Comparison of ENCODE assay signal across 23 mouse cellular contexts in the genomic region with DNA sequence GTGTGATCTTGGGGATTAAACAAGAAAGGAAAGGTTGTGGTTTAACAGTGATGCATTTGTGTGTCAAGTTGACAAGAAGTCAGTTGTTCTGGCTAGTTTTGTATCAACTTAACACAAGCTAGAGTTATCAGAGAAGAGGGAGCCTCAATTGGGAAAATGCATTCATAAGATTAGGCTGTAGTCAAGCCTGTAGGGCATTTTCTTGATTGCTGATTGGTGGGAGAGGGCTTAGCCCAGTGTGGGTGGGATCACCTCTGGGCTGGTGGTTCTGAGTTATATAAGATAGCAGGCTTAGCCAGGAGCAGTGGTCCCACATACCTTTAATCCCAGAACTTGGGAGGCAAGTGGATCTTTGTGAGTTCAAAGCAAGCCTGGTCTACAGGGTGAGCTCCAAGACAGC. TPM values are rescaled to one million over a fixed set of nuclear protein-coding genes. Genes with fewer than 3 reads are reported as not detected.
DNase-seq lines count a peak whose midpoint lies in the region; ATAC-seq and TF ChIP-seq lines count a peak whose summit lies in the region.
"Had no signal": no experiment of that assay in that cellular context is flagged by ENCODE, and none has a peak within 500 bp of the region (broad histone marks: within the 10 kb centered on the region; RNA-seq: fewer than 3 reads in every experiment).

No protein-coding gene starts in this region.

- no peaks in the 10 kb centered on the region for H3K27me3 ChIP-seq in stomach, embryonic 15.5 days (replicated peaks)
- H3K27me3 ChIP-seq in stomach, postnatal 0 days (ENCODE audit: control insufficient read depth, insufficient read depth, low read length): no peaks in the 10 kb centered on the region
- no peaks in the 10 kb centered on the region for H3K27me3 ChIP-seq in liver, embryonic 13.5 days
- no peaks in the 10 kb centered on the region for H3K27me3 ChIP-seq in liver, postnatal 0 days (ENCODE audit: insufficient read depth, low read length)
- H3K27me3 ChIP-seq in forebrain, embryonic 15.5 days: no peaks in the 10 kb centered on the region
- H3K27me3 ChIP-seq: embryonic facial prominence, embryonic 15.5 days; heart, embryonic 15.5 days had no signal

- H3K36me3 ChIP-seq in stomach, embryonic 15.5 days: peaks cover 27% of the 10 kb centered on the region
- H3K36me3 ChIP-seq in stomach, postnatal 0 days (ENCODE audit: control insufficient read depth, insufficient read depth, low read length): peaks cover 15% of the 10 kb centered on the region
- H3K36me3 ChIP-seq in liver, embryonic 13.5 days: peaks cover 68% of the 10 kb centered on the region
- peaks cover 47% of the 10 kb centered on the region for H3K36me3 ChIP-seq in liver, postnatal 0 days (replicated peaks; ENCODE audit: insufficient read depth, low read length)
- peaks cover 54% of the 10 kb centered on the region for H3K36me3 ChIP-seq in forebrain, embryonic 15.5 days

- H3K4me3 ChIP-seq in stomach, embryonic 15.5 days (replicated peaks): no peak overlapping the region
- no peak overlapping the region for H3K4me3 ChIP-seq in stomach, postnatal 0 days (ENCODE audit: low read depth, low read length)
- H3K4me3 ChIP-seq in liver, embryonic 13.5 days (replicated peaks): no peak overlapping the region
- no peak overlapping the region for H3K4me3 ChIP-seq in liver, postnatal 0 days (ENCODE audit: low read depth, low read length)
- no peak overlapping the region for H3K4me3 ChIP-seq in forebrain, embryonic 15.5 days
- H3K4me3 ChIP-seq: embryonic facial prominence, embryonic 15.5 days; erythroblast, embryonic 14.5 days; forebrain, embryonic 10.5 days; heart, adult 2 months; heart, embryonic 15.5 days had no signal

- no peak overlapping the region for H3K9ac ChIP-seq in stomach, embryonic 15.5 days
- H3K9ac ChIP-seq in stomach, postnatal 0 days (ENCODE audit: low read length): no peak overlapping the region
- no peak overlapping the region for H3K9ac ChIP-seq in liver, embryonic 13.5 days
- H3K9ac ChIP-seq in liver, postnatal 0 days (replicated peaks): no peak overlapping the region
- no peak overlapping the region for H3K9ac ChIP-seq in forebrain, embryonic 15.5 days (replicated peaks)
- H3K9ac ChIP-seq: embryonic facial prominence, embryonic 15.5 days; heart, embryonic 15.5 days; hindbrain, embryonic 14.5 days had no signal

- H3K9me3 ChIP-seq in stomach, embryonic 15.5 days: no peaks in the 10 kb centered on the region
- H3K9me3 ChIP-seq in stomach, postnatal 0 days (ENCODE audit: control insufficient read depth, low read length): no peaks in the 10 kb centered on the region
- no peaks in the 10 kb centered on the region for H3K9me3 ChIP-seq in liver, embryonic 13.5 days (replicated peaks)
- no peaks in the 10 kb centered on the region for H3K9me3 ChIP-seq in liver, postnatal 0 days (ENCODE audit: low read length)
- no peaks in the 10 kb centered on the region for H3K9me3 ChIP-seq in forebrain, embryonic 15.5 days
- H3K9me3 ChIP-seq: embryonic facial prominence, embryonic 15.5 days; heart, embryonic 15.5 days had no signal

- TF ChIP-seq CTCF in stomach, postnatal 0 days (IDR thresholded peaks at IDR 0.05; ENCODE audit: low read depth): no peak
- TF ChIP-seq CTCF in liver, postnatal 0 days (IDR thresholded peaks at IDR 0.05; ENCODE audit: low read depth): no peak

- no peak for TF ChIP-seq EP300 in stomach, postnatal 0 days (optimal IDR thresholded peaks at IDR 0.05)
- TF ChIP-seq EP300 in liver, postnatal 0 days (IDR thresholded peaks at IDR 0.05; ENCODE audit: low read depth): 0 out of 2 replicates have a peak, but pooled peaks have one; percentile 23

- no peak overlapping the region for H3K4me2 ChIP-seq in stomach, embryonic 15.5 days
- H3K4me2 ChIP-seq in stomach, postnatal 0 days (replicated peaks; ENCODE audit: low read depth): no peak overlapping the region
- peak overlapping the region; percentile 19; the same call in 1 of the 2 replicates for H3K4me2 ChIP-seq in liver, embryonic 13.5 days
- no peak overlapping the region for H3K4me2 ChIP-seq in liver, postnatal 0 days (ENCODE audit: low read depth, low read length)
- H3K4me2 ChIP-seq in forebrain, embryonic 15.5 days (replicated peaks): no peak overlapping the region
- H3K4me2 ChIP-seq: embryonic facial prominence, embryonic 15.5 days; heart, embryonic 11.5 days; heart, embryonic 15.5 days; hindbrain, embryonic 14.5 days had no signal

- ATAC-seq in stomach, embryonic 15.5 days (ENCODE audit: insufficient read depth, low FRiP score, low read depth): peak; percentile 39; the same call in 1 of the 2 replicates
- ATAC-seq in stomach, postnatal 0 days (ENCODE audit: low FRiP score, low TSS enrichment): no peak
- peak; percentile 92 for ATAC-seq in liver, embryonic 13.5 days (ENCODE audit: low read depth)
- no peak for ATAC-seq in liver, postnatal 0 days
- no peak for ATAC-seq in forebrain, embryonic 15.5 days (replicated peaks)
- ATAC-seq: CD4-positive, CD25-positive, alpha-beta regulatory T cell, adult 4 months; forebrain, embryonic 16.5 days had no signal

- DNase-seq in stomach, postnatal 0 days (ENCODE audit: low spot score): no peak
- peak; percentile 61 for DNase-seq in liver, embryonic 13.5 days
- no peak for DNase-seq in liver, postnatal 0 days
- DNase-seq in urinary bladder, adult 2 months (ENCODE audit: low spot score): no peak
- no peak for DNase-seq in kidney, postnatal 10 days
- DNase-seq: adrenal gland, postnatal 10 days; B cell, adult 2 months; cerebellum, adult 8-10 months; cerebellum, postnatal 14 days; embryo, embryonic 11 days; gastrocnemius, postnatal 14 days; heart, adult 2 months; heart, postnatal 14 days had no signal

- no peaks in the 10 kb centered on the region for H3K4me1 ChIP-seq in stomach, embryonic 15.5 days
- no peaks in the 10 kb centered on the region for H3K4me1 ChIP-seq in stomach, postnatal 0 days (replicated peaks; ENCODE audit: control insufficient read depth, insufficient read depth)
- H3K4me1 ChIP-seq in liver, embryonic 13.5 days (replicated peaks): peaks cover 30% of the 10 kb centered on the region
- no peaks in the 10 kb centered on the region for H3K4me1 ChIP-seq in liver, postnatal 0 days (ENCODE audit: insufficient read depth)
- no peaks in the 10 kb centered on the region for H3K4me1 ChIP-seq in forebrain, embryonic 15.5 days
- H3K4me1 ChIP-seq: embryonic facial prominence, embryonic 15.5 days; forebrain, embryonic 10.5 days; heart, embryonic 15.5 days had no signal

- no peak overlapping the region for H3K27ac ChIP-seq in stomach, embryonic 15.5 days
- H3K27ac ChIP-seq in stomach, postnatal 0 days (replicated peaks): no peak overlapping the region
- peak overlapping the region; percentile 69 for H3K27ac ChIP-seq in liver, embryonic 13.5 days
- H3K27ac ChIP-seq in liver, postnatal 0 days (ENCODE audit: low read depth): no peak overlapping the region
- no peak overlapping the region for H3K27ac ChIP-seq in forebrain, embryonic 15.5 days (replicated peaks)
- H3K27ac ChIP-seq: embryonic facial prominence, embryonic 15.5 days; forebrain, embryonic 10.5 days; heart, adult 2 months; heart, embryonic 15.5 days; hindbrain, embryonic 14.5 days had no signal

RNA-seq across cellular contexts. Expression of gene Noc4l, which starts 6.8 kb away (rescaled TPM):
- polyA plus RNA-seq in stomach, embryonic 15.5 days (2015; fragmentation: Nextera tagmentation; extraction: Ambion mirVana): 44.8 and 50.6 TPM in 2 replicates
- 24.1 and 25.9 TPM in 2 replicates for polyA plus RNA-seq in stomach, postnatal 0 days (2015; fragmentation: Nextera tagmentation; extraction: Ambion mirVana)
- 66.8 and 70.9 TPM in 2 replicates for polyA plus RNA-seq in liver, embryonic 13.5 days (2015; fragmentation: Nextera tagmentation; extraction: Ambion mirVana)
- polyA plus RNA-seq in liver, postnatal 0 days (2015; fragmentation: Nextera tagmentation; extraction: Ambion mirVana): 14.8 and 19.6 TPM in 2 replicates
- polyA plus RNA-seq in forebrain, embryonic 15.5 days (2015; fragmentation: Nextera tagmentation; extraction: Ambion mirVana): 44.4 and 50.5 TPM in 2 replicates
- polyA plus RNA-seq in urinary bladder, adult 2 months (2012; rRNA removed): 26.8 and 31.1 TPM in 2 replicates

RNA-seq across cellular contexts. Expression of gene Ddx51, which starts 6.9 kb away (rescaled TPM):
- polyA plus RNA-seq in stomach, embryonic 15.5 days (2015; fragmentation: Nextera tagmentation; extraction: Ambion mirVana): 22.1 and 24.2 TPM in 2 replicates
- polyA plus RNA-seq in stomach, postnatal 0 days (2015; fragmentation: Nextera tagmentation; extraction: Ambion mirVana): 7.7 and 10.0 TPM in 2 replicates
- 18.2 and 20.9 TPM in 2 replicates for polyA plus RNA-seq in liver, embryonic 13.5 days (2015; fragmentation: Nextera tagmentation; extraction: Ambion mirVana)
- polyA plus RNA-seq in liver, postnatal 0 days (2015; fragmentation: Nextera tagmentation; extraction: Ambion mirVana): 7.5 and 7.9 TPM in 2 replicates
- 22.6 and 24.3 TPM in 2 replicates for polyA plus RNA-seq in forebrain, embryonic 15.5 days (2015; fragmentation: Nextera tagmentation; extraction: Ambion mirVana)
- polyA plus RNA-seq in urinary bladder, adult 2 months (2012; rRNA removed): 15.7 and 16.7 TPM in 2 replicates

Comparison
In these comparisons a context has a peak if more than half of its experiments do, and no peak if none do; other contexts are left out.
1. ATAC-seq: peak in stomach, embryonic 15.5 days (single experiment) and liver, embryonic 13.5 days (single experiment); none in stomach, postnatal 0 days (single experiment), liver, postnatal 0 days (single experiment) and forebrain, embryonic 15.5 days (single experiment).